Mouse (Mus musculus) C2C12 (cell line): ENCODE data around the gene Kcnj12. TPM values are rescaled to one million over a fixed set of nuclear protein-coding genes. Genes with fewer than 3 reads are reported as not detected.

Source experiments
- H3K27me3 ChIP-seq: one replicate; pipeline ENCODE4 v1.6.1; 2011; ENCODE audit not compliant: control insufficient read depth, insufficient read depth, insufficient read length
- H3K36me3 ChIP-seq: one replicate; pipeline ENCODE4 v1.6.1; 2011; ENCODE audit not compliant: control insufficient read depth, insufficient read depth
- H3K4me3 ChIP-seq: one replicate; pipeline ENCODE4 v1.5.1; 2011; ENCODE audit warnings: mild to moderate bottlenecking, control low read depth; ENCODE audit not compliant: poor library complexity, insufficient read depth, severe bottlenecking
- H3K79me2 ChIP-seq: one replicate; pipeline ENCODE4 v1.6.1; 2011; ENCODE audit not compliant: control insufficient read depth, insufficient read depth
- H3K79me3 ChIP-seq: one replicate; pipeline ENCODE4 v1.6.1; 2011; ENCODE audit warnings: low read depth, control low read depth
- H3ac ChIP-seq: one replicate; pipeline ENCODE3; 2011; ENCODE audit warnings: low read depth; ENCODE audit not compliant: control insufficient read depth, insufficient read length
- CEBPB ChIP-seq: IDR thresholded peaks from one replicate; pipeline ENCODE4 v1.6.1; 2011; ENCODE audit warnings: low read depth, mild to moderate bottlenecking, control low read depth, moderate library complexity
- CTCF ChIP-seq: IDR thresholded peaks from one replicate; pipeline ENCODE4 v1.5.1; 2011; ENCODE audit not compliant: control insufficient read depth, insufficient read depth, insufficient read length
- FOSL1 ChIP-seq: IDR thresholded peaks from one replicate; pipeline ENCODE4 v1.8.0; 2011; ENCODE audit warnings: mild to moderate bottlenecking, low read length; ENCODE audit not compliant: poor library complexity, insufficient read depth, severe bottlenecking
- MAX ChIP-seq: IDR thresholded peaks from one replicate; pipeline ENCODE4 v1.6.1; 2011; ENCODE audit warnings: mild to moderate bottlenecking, control low read depth
- MYOD1 ChIP-seq: IDR thresholded peaks from one replicate; pipeline ENCODE4 v1.6.1; 2011; ENCODE audit warnings: low read depth; ENCODE audit not compliant: control insufficient read depth, insufficient read length
- MYOG ChIP-seq: IDR thresholded peaks from one replicate; pipeline ENCODE4 v1.6.1; 2011; ENCODE audit not compliant: control insufficient read depth, insufficient read length; ENCODE audit errors: extremely low read depth
- USF1 ChIP-seq: IDR thresholded peaks from one replicate; pipeline ENCODE4 v1.6.1; 2011; ENCODE audit warnings: low read depth, mild to moderate bottlenecking, control low read depth, moderate library complexity
- polyA plus RNA-seq: library from polyadenylated mRNA; unstranded; fragments of >200 nt; fragmentation: generic; extraction: Trizol; gene quantifications from one replicate; pipeline ENCODE4 v1.2.1, GENCODE M21; 2012; ENCODE audit warnings: missing spikeins

Kcnj12 gene
- polyA plus RNA-seq, 1 experiment = 0.62 TPM

DNA sequence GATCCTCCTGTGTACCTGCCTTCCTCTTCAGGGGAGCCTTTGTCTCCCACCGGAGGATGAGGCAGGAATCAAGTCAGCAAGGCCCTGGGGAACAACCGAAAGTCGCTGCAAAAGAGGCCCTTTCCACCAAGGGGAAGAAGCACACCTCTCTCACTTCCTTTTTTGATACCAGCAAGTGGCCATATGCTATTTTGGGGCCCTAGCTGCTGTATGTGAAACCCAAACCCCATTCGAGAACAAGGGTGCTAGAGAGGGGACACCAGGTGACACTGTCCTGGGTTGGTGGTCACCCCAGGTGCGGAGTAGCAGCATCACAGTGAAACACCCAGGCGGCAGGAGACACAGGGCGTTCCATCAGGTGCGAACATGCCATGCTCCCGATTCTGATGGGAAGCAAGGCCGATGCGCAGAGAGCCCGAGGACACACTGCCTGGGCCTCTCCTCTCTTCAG, 86.6 kb downstream of the Kcnj12 start:
- Histone ChIP-seq H3K79me2 (no peaks in the 10 kb centered on the region), H3K36me3 (no peaks in the 10 kb centered on the region), H3ac (no peak overlapping the region), H3K27me3 (peaks cover 12% of the 10 kb centered on the region), H3K79me3 (no peaks in the 10 kb centered on the region), H3K4me3 (no peak overlapping the region)
- TF ChIP-seq FOSL1 (no peak), MYOD1 (no peak), USF1 (no peak), MAX (no peak)

DNA sequence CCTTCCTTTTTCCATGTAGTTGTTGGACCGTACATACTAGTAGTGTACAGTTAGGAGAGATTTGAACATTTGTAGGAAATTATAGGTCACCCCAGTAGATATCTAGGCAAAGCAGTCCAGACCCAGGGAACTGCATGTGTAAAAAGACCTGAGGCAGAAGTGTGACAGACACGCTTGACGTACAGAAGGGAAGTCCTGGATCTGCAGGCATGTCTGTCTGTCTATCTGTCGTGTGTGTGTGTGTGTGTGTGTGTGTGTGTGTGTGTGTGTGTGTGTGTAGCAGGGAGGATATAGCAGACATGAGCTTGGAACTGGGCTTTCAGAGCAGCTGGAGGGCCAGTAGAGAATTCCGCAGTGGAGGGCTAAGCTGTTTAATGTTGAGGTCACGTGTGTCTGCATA, 87.3 kb downstream of the Kcnj12 start:
- Histone ChIP-seq H3ac (no peak overlapping the region), H3K4me3 (no peak overlapping the region), H3K79me3 (no peaks in the 10 kb centered on the region), H3K79me2 (no peaks in the 10 kb centered on the region), H3K36me3 (no peaks in the 10 kb centered on the region), H3K27me3 (peaks cover 12% of the 10 kb centered on the region)
- TF ChIP-seq MAX = no peak
- TF ChIP-seq MYOG = no peak
- TF ChIP-seq USF1 = no peak
- no peak for TF ChIP-seq CEBPB
- no peak for TF ChIP-seq CTCF
- no peak for TF ChIP-seq FOSL1
- no peak for TF ChIP-seq MYOD1

DNA sequence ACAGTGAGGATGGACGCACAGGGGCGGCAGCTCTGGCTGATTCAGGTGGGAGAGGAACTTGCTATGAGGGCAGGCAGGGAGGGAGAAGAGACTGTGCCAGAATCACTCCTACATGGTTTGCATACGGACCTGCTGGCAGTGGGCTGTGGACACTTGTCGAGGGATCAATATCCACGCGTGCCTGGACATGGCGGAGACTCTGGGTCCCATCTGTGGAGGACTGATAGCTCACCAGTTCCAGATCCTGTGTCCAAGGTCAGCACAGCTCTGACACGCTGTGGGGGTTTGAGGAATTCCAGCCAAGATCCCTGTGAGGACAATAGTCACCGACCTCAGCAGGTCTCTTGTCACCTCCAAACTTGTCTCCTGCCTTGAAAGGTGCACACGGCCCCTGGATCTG, 87.7 kb downstream of the Kcnj12 start:
- Histone ChIP-seq H3K4me3 (no peak overlapping the region), H3K79me3 (no peaks in the 10 kb centered on the region), H3K27me3 (peaks cover 12% of the 10 kb centered on the region), H3ac (no peak overlapping the region), H3K79me2 (no peaks in the 10 kb centered on the region), H3K36me3 (no peaks in the 10 kb centered on the region)
- TF ChIP-seq MAX = no peak
- TF ChIP-seq USF1 = no peak
- TF ChIP-seq CTCF = no peak
- no peak for TF ChIP-seq CEBPB
- no peak for TF ChIP-seq FOSL1
- no peak for TF ChIP-seq MYOG
- TF ChIP-seq MYOD1 = no peak

DNA sequence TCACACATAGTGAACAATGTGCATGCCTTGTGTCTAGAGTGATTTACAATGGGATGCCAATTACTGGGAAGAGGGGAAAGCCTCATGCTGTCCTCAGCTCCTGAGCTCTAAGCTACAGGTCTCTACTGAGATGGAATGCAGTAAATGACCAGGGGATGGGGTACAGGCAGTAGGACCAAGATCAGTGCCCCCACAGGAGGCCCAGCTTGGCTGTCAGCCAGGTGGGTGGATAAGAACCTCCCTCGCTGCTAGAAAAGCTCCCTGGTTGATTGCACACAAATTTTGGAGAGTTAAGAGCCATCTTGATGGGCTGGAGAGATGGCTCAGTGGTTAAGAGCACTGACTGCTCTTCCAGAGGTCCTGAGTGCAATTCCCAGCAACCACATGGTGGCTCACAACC, 88.6 kb downstream of the Kcnj12 start:
- H3ac ChIP-seq = no peak overlapping the region
- no peaks in the 10 kb centered on the region for H3K79me2 ChIP-seq
- no peaks in the 10 kb centered on the region for H3K36me3 ChIP-seq
- H3K79me3 ChIP-seq = no peaks in the 10 kb centered on the region
- TF ChIP-seq FOSL1 = no peak
- TF ChIP-seq MYOD1 = no peak
- no peak for TF ChIP-seq MYOG
- TF ChIP-seq CEBPB = no peak
- TF ChIP-seq USF1 = no peak
- no peak for TF ChIP-seq MAX
- no peak for TF ChIP-seq CTCF
- no peak overlapping the region for H3K4me3 ChIP-seq
- peaks cover 12% of the 10 kb centered on the region for H3K27me3 ChIP-seq

DNA sequence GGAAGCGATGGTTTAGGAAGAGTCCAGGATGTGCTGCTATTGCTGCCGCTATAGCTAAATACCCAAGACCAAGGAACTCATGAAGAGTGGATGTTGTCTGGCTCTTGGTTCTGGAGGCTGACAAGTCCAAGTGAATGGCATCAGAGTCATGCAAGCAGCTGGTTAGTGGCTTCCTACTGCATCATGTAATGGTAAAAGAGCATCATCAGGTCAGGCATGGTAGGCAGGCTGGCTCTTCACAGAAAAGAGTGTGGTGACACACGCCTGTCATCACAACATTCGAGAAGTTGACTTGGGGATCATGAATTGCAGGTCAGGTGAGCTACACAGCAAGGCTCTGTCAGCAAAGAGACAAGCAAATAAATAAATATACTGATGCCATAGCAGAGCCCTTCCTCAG, 89.1 kb downstream of the Kcnj12 start:
- TF ChIP-seq MAX (no peak), CTCF (no peak), USF1 (no peak), MYOD1 (no peak), FOSL1 (no peak), MYOG (no peak), CEBPB (no peak)
- H3K79me2 ChIP-seq = no peaks in the 10 kb centered on the region
- H3K79me3 ChIP-seq = no peaks in the 10 kb centered on the region
- no peak overlapping the region for H3ac ChIP-seq
- H3K27me3 ChIP-seq = peaks cover 12% of the 10 kb centered on the region
- no peak overlapping the region for H3K4me3 ChIP-seq
- no peaks in the 10 kb centered on the region for H3K36me3 ChIP-seq

DNA sequence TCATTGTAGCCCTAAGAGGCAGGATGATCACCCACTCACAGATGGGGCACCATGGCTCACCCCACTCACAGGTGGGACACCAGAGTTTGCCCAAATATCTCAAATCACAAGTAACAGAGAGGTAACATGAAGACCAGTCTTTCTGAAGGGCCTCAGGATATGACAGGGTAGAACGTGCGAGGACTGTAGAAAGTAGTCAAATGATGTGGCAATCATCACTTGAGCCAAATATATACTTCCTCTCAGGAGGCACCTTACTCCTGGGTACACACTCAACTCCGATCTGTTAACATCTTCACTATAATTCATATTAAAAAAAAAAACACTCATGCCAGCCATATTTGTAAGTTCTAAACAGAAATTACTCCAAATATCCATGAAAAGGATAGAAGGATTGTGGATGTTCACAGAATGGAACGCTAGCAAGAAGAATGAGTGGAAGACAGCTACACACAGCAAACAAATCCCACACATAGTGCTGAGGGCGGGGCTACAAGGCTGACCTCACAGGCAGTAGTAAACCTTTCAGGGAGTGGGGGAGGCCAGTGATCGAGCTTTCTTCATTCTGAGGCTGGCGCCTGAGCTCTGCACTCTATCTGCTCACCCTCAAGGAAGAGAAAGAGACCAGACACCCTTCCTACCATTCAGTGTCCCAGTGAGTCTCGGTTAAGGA, 90.1 kb downstream of the Kcnj12 start:
- H3K36me3 ChIP-seq = no peaks in the 10 kb centered on the region
- TF ChIP-seq MAX (no peak), USF1 (no peak), CEBPB (no peak), MYOD1 (no peak)
- no peaks in the 10 kb centered on the region for H3K79me3 ChIP-seq
- no peak overlapping the region for H3K4me3 ChIP-seq
- H3K27me3 ChIP-seq = peaks cover 12% of the 10 kb centered on the region
- no peaks in the 10 kb centered on the region for H3K79me2 ChIP-seq
- H3ac ChIP-seq = no peak overlapping the region
